Mouse (Mus musculus) heart, embryonic 10.5 days (tissue): Measurements from ENCODE around the gene Tfeb. TPM values are rescaled to one million over a fixed set of nuclear protein-coding genes. Genes with fewer than 3 reads are reported as not detected.
A peak's percentile ranks its signal among the peaks of the same experiment; 100 is the strongest.

ENCODE experiments used
- DNase-seq: peaks from one replicate; pipeline ENCODE4 v3.0.0-alpha.2; 2017; ENCODE audit warnings: low spot score
- H3K27ac ChIP-seq: fragments of 300-500 bp; sonication (generic); 2 replicates; pipeline ENCODE4 v1.5.1; 2016; ENCODE audit warnings: mild to moderate bottlenecking
- H3K27me3 ChIP-seq: fragments of 300-500 bp; sonication (generic); 2 replicates; pipeline ENCODE4 v1.6.1; 2016; ENCODE audit warnings: mild to moderate bottlenecking; ENCODE audit not compliant: poor library complexity, insufficient read depth, severe bottlenecking
- H3K36me3 ChIP-seq: fragments of 300-500 bp; sonication (generic); 2 replicates; pipeline ENCODE4 v1.6.1; 2016; ENCODE audit warnings: mild to moderate bottlenecking, moderate library complexity
- H3K4me1 ChIP-seq: fragments of 300-500 bp; sonication (generic); 2 replicates; pipeline ENCODE4 v1.6.1; 2016; ENCODE audit warnings: mild to moderate bottlenecking
- H3K4me3 ChIP-seq: fragments of 300-500 bp; sonication (generic); 2 replicates; pipeline ENCODE4 v1.5.1; 2016; ENCODE audit warnings: mild to moderate bottlenecking, moderate library complexity
- H3K9me3 ChIP-seq: fragments of 300-500 bp; sonication (generic); 2 replicates; pipeline ENCODE4 v1.6.1; 2016; ENCODE audit warnings: mild to moderate bottlenecking, moderate library complexity
- WGBS: fragments of 180-500 bp; shearing (Covaris S2); methylation state at CpG from one replicate; pipeline ENCODE4 v1.1.7; 2016; 5-methylcytosine and 5-hydroxymethylcytosine counted together
- polyA plus RNA-seq: library from polyadenylated mRNA; unstranded; fragments of >200 nt; fragmentation: Nextera tagmentation; extraction: Ambion mirVana; gene quantifications from 2 replicates; pipeline ENCODE4 v1.2.1, GENCODE M21; 2016

Gene Tfeb
- polyA plus RNA-seq, 1 experiment from 2014 or later: 15.3 TPM

DNA sequence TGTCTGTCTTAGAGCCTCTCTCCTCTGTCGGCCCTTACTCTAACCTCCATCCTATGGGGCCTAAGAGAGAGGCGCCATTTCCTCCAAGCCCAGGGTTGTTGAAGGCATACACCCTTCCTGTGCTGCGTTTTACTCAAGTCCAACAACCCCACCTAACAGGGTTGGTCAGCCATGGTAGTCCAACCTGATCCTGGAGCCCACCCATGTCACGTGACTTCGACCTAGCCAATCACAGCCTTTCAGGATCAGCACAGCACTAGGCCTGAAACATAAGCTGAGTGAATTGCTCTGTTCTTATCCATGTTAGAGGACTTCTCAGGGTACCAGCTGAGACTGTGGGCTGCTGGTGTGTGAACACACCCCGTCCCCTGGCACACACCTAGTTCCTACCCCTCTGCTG, 75.4 kb downstream of the Tfeb start:
- 81% methylated on average over 6 of the region's 6 CpGs for WGBS
- no peaks in the 10 kb centered on the region for H3K9me3 ChIP-seq
- H3K4me3 ChIP-seq: no peak overlapping the region
- no peak for DNase-seq
- H3K36me3 ChIP-seq: peaks cover 18% of the 10 kb centered on the region; the same call in 1 of the 2 replicates
- peaks cover 39% of the 10 kb centered on the region for H3K4me1 ChIP-seq
- H3K27ac ChIP-seq: peak overlapping the region; percentile 81
- 0 out of 2 replicates have a peak, but pooled peaks cover 4% of the 10 kb centered on the region for H3K27me3 ChIP-seq

DNA sequence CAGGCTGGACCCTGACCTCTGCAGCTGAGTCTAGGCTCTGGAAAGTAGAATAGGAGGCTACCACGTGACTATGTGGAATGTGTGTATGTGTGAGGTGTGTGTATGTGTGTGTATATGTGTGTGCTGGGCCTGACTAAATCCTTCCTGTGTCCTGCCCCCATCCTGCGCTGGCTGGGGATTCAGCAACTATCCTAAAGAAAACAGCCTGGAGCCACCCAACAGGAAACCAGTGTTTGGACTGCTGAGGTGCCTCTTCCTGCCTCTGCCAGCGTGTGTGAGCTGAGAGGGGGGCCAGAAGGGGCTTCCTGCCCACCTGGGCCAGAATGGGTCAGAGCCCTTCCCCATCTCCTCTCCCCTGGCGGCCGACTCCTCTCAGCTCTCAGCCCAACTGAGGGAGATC, 76.8 kb downstream of the Tfeb start:
- Histone ChIP-seq H3K9me3 (no peaks in the 10 kb centered on the region), H3K27ac (peak overlapping the region; percentile 81), H3K27me3 (0 out of 2 replicates have a peak, but pooled peaks cover 4% of the 10 kb centered on the region), H3K36me3 (peaks cover 32% of the 10 kb centered on the region), H3K4me1 (peaks cover 39% of the 10 kb centered on the region), H3K4me3 (no peak overlapping the region)
- no peak for DNase-seq
- WGBS: 32% methylated on average over 5 of the region's 5 CpGs

DNA sequence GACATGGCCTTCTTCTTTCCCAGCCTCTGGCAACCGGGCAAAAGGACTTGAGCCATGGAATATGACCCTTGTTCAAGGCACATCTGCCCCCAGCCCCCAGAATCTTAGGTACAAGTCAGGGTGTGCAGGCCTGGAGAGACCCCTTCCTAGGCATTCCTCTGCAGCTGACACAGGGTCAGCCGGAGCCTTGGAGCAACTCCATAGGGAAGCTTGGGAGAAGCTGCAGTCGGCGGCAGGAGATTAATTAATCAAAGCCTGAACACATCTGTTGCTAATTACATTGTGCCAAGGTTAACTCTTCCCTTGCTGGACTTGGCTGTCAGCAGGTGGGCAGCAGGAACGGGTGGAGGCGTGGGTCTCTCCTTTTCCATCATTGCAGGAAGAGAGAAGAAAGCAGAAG, 77.7 kb downstream of the Tfeb start:
- 0 out of 2 replicates have a peak, but pooled peaks cover 3% of the 10 kb centered on the region for H3K27me3 ChIP-seq
- WGBS: 33% methylated on average over 6 of the region's 6 CpGs
- H3K4me1 ChIP-seq: peaks cover 37% of the 10 kb centered on the region
- peak overlapping the region; percentile 73; the same call in 1 of the 2 replicates for H3K27ac ChIP-seq
- H3K36me3 ChIP-seq: peaks cover 39% of the 10 kb centered on the region
- no peaks in the 10 kb centered on the region for H3K9me3 ChIP-seq
- no peak for DNase-seq
- no peak overlapping the region for H3K4me3 ChIP-seq

DNA sequence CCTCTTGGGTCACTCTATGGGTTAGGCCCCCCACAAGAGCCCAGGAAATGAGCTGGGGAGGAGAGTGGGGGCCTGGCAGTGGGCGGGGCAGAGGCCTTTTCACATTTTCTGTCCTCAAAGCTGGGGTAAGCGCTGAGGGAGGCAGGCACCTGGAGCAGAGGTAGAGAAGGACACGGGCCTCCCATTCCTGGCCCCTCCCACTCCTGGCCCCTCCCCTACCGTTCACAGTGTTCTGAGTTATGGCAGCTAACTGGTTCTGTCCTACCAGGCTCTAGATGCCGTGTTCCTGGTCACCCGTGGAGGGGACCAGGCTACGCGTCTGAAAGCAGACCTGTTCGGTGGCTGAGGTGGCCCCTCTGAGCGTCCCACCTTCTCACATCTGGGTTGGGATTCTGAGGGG, 78.6 kb downstream of the Tfeb start:
- DNase-seq: no peak
- H3K27me3 ChIP-seq: no peaks in the 10 kb centered on the region
- H3K4me1 ChIP-seq: peaks cover 32% of the 10 kb centered on the region
- no peak overlapping the region for H3K4me3 ChIP-seq
- no peaks in the 10 kb centered on the region for H3K9me3 ChIP-seq
- peak overlapping the region; percentile 60; the same call in 1 of the 2 replicates for H3K27ac ChIP-seq
- H3K36me3 ChIP-seq: peaks cover 48% of the 10 kb centered on the region
- WGBS: 53% methylated on average over 10 of the region's 10 CpGs

DNA sequence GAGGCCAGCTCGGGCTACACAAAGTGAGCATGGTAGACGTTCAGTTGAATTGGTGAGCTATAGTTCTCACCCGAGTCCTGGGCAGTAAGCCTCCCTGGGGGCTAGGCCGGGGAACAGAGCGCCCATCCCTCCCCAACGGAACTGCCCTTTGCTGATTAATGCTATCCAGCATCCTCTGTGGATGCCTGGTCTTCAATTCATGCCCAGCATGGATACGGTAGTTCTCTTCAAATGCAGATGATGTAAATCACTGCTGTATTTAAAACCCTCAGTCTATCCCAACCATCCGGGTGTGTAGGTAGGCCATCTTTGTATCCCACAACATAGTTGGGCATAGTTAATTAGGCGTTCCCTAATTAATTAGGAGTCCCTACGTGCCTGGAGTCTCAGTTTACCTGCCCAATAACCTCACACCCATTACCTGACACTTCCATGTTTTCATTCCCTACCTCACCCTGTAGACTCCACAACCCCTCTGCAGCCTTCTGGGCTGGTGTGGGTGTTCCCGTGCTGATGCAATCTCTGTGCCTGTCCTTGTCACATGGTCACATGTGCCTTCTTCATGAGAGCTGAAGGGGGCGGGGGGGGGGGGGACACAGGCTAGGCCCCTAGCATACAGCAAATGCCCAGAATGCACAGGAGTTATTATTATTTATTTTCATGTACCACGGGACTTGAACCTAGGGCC, 81.4 kb downstream of the Tfeb start:
- no peaks in the 10 kb centered on the region for H3K27me3 ChIP-seq
- no peaks in the 10 kb centered on the region for H3K9me3 ChIP-seq
- 84% methylated on average over 13 of the region's 13 CpGs for WGBS
- H3K4me1 ChIP-seq: peaks cover 33% of the 10 kb centered on the region
- H3K4me3 ChIP-seq: no peak overlapping the region
- DNase-seq: no peak
- no peak overlapping the region for H3K27ac ChIP-seq
- peaks cover 70% of the 10 kb centered on the region for H3K36me3 ChIP-seq

DNA sequence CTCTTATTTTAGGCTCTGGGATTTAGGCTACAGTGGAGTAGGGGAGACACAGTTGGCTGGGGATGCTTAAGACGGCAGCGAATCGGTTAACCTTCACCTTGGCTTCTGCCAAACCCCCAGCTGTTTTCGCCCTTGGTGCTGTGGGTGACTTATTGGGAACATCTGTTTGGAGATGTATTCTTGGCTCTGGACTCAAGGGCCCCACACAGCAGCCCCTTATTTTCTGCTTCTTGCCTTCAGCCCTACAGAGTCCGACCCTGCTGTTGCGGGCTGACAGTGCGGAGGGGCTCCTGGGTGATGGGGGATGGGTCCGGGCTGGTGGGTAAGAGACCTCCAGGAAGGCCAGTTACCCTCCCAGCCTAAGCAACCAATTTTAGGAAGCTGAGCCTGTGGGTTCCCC, 84.5 kb downstream of the Tfeb start:
- peaks cover 76% of the 10 kb centered on the region for H3K36me3 ChIP-seq
- no peak overlapping the region for H3K27ac ChIP-seq
- peaks cover 25% of the 10 kb centered on the region for H3K4me1 ChIP-seq
- no peak for DNase-seq
- WGBS: 84% methylated on average over 8 of the region's 8 CpGs
- H3K9me3 ChIP-seq: no peaks in the 10 kb centered on the region
- H3K4me3 ChIP-seq: no peak overlapping the region
- H3K27me3 ChIP-seq: peaks cover 3% of the 10 kb centered on the region; the same call in 1 of the 2 replicates

DNA sequence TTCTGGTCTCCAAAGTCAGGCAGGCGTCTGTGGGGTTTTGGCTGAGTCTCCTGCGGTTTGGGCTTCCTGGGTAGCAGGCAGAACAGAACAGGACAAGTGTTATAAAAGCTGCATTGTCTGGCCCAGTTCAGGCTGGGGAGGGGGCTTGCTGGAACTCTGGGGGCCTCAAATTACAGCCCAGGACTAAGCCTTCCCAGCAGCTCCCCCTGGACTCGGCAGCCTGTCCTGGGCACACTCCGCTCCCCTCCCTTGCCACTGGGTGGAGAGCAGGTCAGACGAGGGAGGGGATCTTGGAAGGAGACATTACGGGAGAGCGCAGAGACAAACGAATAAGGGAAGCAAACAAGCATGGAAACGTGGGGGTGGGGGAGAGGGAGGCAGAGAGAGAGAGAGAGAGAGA, 94.3 kb downstream of the Tfeb start:
- no peak for DNase-seq
- H3K4me3 ChIP-seq: peak overlapping the region; percentile 77
- WGBS: 23% methylated on average over 9 of the region's 9 CpGs
- H3K4me1 ChIP-seq: peaks cover 59% of the 10 kb centered on the region
- peaks cover 27% of the 10 kb centered on the region for H3K27me3 ChIP-seq
- H3K27ac ChIP-seq: peak overlapping the region; percentile 89
- H3K36me3 ChIP-seq: peaks cover 29% of the 10 kb centered on the region
- no peaks in the 10 kb centered on the region for H3K9me3 ChIP-seq

DNA sequence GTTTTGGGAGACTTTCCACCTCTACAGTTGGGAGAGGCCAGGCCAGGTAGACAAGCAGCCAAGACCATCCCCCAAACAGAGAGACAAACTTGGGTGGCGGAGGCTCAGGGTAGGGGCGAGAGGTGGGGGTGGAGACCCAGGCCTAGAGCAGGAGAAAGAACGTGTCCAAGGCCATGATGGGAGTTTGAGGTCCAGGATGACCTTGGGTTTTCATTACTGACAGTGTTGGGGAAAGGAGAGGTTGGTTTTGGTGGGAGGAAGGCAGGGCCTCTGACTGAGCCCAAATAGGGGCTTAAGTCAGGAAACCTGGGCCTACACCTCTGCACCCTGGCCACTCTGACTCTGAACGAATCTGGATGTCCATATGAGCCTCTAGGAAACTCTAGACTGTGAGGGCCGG, 94.9 kb downstream of the Tfeb start:
- 48% methylated on average over 5 of the region's 5 CpGs for WGBS
- peaks cover 59% of the 10 kb centered on the region for H3K4me1 ChIP-seq

DNA sequence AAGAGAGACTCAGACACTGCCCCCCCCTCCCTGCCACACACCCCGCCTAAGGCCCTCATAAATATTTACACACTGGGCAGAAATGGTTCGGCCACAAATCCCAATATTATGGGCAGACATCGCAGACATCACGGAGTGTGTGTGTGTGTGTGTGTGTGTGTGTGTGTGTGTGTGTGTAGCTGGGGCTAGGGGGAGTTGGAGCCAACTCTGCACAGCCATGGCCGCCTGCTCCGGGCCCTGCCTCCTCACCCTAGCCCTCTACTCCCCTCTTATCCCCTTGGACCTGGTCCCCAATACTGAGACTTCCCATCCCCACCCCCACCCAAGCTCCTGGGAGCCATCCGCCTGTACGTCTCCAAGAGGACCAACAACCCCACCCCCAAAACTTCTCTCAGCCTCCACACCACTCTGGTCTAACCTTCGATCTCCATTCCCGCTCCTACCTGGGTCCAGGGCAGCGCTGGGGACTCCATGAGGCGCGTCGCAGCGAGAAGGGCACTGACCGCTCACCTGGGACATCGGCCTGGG, 95.7 kb downstream of the Tfeb start:
- peak overlapping the region; percentile 77 for H3K4me3 ChIP-seq
- peaks cover 35% of the 10 kb centered on the region for H3K27me3 ChIP-seq
- H3K27ac ChIP-seq: peak overlapping the region; percentile 89
- H3K36me3 ChIP-seq: peaks cover 19% of the 10 kb centered on the region
- DNase-seq: no peak
- no peaks in the 10 kb centered on the region for H3K9me3 ChIP-seq
- H3K4me1 ChIP-seq: peaks cover 62% of the 10 kb centered on the region
- WGBS: 5% methylated on average over 17 of the region's 17 CpGs

More for the DNA sequence above, 94.9 kb downstream of the Tfeb start:
- Histone ChIP-seq H3K4me3 (peak overlapping the region; percentile 77), H3K27me3 (peaks cover 33% of the 10 kb centered on the region), H3K27ac (peak overlapping the region; percentile 89), H3K9me3 (no peaks in the 10 kb centered on the region), H3K36me3 (peaks cover 27% of the 10 kb centered on the region)
- no peak for DNase-seq

DNA sequence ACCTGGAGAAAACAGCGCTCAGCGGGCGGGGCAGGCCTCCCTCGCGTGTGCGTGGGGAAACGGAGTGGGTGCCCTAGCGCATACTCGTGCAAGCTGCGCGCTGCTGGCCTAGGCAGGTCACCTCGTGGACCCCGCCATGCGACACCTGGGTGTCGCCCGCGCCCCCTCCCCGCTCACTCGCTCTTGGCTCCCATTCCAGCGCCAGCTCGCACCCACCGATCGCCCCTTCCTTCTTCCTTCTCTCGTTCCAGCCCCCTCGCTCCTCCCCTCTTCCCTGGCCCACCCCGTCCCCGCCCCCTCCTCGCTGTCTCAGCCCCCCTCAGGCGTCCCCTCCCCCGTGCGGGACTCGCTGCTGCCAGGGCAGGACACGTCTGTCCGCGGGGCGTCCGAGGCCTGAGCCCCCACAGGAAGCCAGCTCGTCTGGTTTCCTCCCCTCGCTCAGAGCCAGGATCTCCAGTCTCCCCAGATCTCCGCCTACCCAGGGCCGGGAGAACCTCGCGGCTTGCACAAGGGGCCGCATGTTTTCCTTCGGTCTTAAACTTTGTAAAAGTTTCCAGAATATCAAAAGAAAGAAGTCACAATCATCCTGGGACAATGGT, 96.3 kb downstream of the Tfeb start:
- peaks cover 14% of the 10 kb centered on the region; the same call in 1 of the 2 replicates for H3K36me3 ChIP-seq
- under 1% methylated on average over 41 of the region's 45 CpGs for WGBS
- H3K9me3 ChIP-seq: no peaks in the 10 kb centered on the region
- H3K27me3 ChIP-seq: peaks cover 35% of the 10 kb centered on the region
- H3K4me3 ChIP-seq: peak overlapping the region; percentile 77
- H3K27ac ChIP-seq: peak overlapping the region; percentile 89
- peak; percentile 88 for DNase-seq
- H3K4me1 ChIP-seq: peaks cover 67% of the 10 kb centered on the region

DNA sequence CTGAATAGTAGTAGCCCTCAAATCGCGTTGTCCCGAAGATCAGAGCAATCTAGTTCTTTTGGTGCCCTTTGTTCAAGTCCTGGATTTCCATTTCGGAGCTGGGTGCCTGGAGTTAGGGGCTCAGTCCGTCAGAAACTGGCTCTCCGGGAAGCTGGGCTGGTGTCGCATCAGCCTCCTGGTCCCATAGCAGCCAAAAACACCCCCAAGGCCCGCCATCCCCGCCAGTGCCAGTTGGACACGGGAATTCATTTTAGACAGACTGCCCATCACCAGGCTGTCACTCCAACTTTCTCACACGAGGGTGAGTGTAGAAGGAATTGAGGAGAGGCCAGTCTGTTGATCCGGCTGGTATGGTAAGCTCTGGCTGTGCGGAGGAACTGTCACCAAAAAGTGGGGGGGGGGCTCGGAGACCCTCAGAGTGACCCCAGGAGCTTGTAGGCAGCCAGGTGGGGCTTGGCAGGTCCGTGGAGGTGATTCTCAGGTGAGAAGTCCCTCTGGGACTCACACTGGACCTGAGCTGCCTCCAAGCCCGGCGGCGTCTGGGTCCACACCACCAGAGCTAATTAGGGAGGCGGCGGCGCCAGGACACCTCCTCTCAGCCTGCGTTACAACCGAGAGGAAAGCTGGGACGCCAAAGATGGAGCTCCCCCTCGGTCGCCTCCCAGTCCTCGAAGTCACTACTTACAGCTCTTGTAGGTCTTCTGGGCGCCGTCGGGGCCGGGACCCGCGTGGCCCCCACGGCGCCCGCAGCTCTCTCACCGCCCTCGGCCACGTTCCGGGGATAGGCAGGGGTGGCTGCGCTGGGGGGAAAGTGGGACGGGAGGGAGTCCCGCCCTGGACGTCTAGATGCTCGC, 97.0 kb downstream of the Tfeb start:
- H3K9me3 ChIP-seq: no peaks in the 10 kb centered on the region
- peak overlapping the region; percentile 89 for H3K27ac ChIP-seq
- no peak for DNase-seq
- peaks cover 66% of the 10 kb centered on the region for H3K4me1 ChIP-seq
- H3K4me3 ChIP-seq: peak overlapping the region; percentile 77
- peaks cover 11% of the 10 kb centered on the region; the same call in 1 of the 2 replicates for H3K36me3 ChIP-seq
- peaks cover 35% of the 10 kb centered on the region for H3K27me3 ChIP-seq
- WGBS: 1% methylated on average over 45 of the region's 45 CpGs

DNA sequence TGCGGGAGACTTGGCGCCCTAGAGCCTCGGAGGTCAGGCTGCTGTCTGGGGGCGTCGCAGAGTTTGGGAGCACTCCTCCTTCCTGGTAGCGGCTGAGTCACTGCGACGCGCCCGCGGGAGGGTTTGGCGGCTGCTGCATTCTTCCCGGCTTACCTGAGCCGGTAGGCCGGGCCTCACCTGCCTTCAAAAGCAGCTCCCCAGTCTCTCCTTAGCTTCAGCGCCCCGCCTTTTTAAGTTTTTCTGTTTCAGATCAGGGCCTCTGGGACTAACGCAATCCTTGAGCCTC, 97.6 kb downstream of the Tfeb start, which contains the start of gene Mdfi:
TSS of gene Mdfi (minus strand) at position 210 of the 286 bp plus-strand sequence.
- H3K27ac ChIP-seq: peak within 1 kb of the TSS; percentile 89
- H3K9me3 ChIP-seq: no peaks in the 10 kb centered on the region
- peaks cover 35% of the 10 kb centered on the region for H3K27me3 ChIP-seq
- peak within 1 kb of the TSS; percentile 77 for H3K4me3 ChIP-seq
- no peak for DNase-seq
- peaks cover 9% of the 10 kb centered on the region; the same call in 1 of the 2 replicates for H3K36me3 ChIP-seq
- 2% methylated on average over 18 of the region's 18 CpGs for WGBS
- H3K4me1 ChIP-seq: peaks cover 61% of the 10 kb centered on the region
